Mouse (Mus musculus) lung, postnatal 0 days (tissue): ENCODE data around the gene Aldh8a1.

Source experiments
- CTCF ChIP-seq: IDR thresholded peaks from 2 replicates; pipeline ENCODE4 v1.5.1; 2016; ENCODE audit warnings: antibody characterized with exemption, mild to moderate bottlenecking
- EP300 ChIP-seq: IDR thresholded peaks from 2 replicates; pipeline ENCODE4 v1.6.1; 2016; ENCODE audit warnings: antibody characterized with exemption, mild to moderate bottlenecking, control low read depth

GRCm38 (mm10) chr10:21441690-21442089, 64.6 kb downstream of the Aldh8a1 start:
- TF ChIP-seq CTCF (no peak), EP300 (no peak)
